Mouse (Mus musculus): ENCODE results near the gene Ptbp3.
"Not testable (repeated sequence)": the region's sequence is repeated elsewhere in the genome, so short reads cannot be mapped to it uniquely, and the experiment has no call there.

Ptbp3 gene

DNA sequence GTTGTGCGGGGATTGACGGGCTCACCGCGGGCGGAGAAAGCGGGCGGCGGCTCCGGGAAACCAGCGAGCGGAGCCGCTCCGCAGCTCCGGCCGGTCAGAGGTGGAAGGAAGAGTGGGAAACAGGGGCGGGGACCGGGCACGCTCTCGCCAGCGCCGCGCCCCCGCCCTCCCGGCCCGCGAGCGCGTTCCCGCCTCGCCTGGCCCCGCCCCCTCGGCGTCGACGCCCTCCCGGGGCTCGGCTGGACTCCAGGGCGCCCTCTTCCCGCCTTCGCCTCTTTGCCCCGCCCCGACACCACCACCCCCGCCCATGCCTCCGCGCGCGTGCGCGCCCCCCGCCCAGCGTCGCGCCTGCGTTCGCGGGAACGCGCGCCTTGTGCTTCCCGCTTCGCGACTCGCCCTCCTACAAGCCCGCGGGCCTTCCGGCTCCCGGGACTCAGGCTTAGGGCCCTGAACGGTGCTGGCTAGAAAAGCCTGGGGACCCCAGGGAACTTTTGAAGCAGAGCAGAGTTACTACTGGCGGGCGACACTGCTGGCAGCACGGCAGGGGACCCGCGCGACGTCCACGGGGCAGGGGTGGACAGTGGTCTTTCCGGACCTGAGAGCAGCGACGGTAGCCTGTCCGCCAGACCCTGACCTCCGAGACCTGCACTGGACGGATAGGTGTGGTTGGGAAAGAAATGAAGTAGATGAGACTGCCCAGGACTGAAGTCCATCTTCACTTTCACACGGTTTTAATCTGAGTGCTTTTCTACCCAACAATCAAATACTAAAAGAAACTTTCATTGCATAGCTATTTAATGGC lies at the start of gene Ptbp3:
TSS of gene Ptbp3 (minus strand) at position 190 of the 802 bp plus-strand sequence.
- DNase-seq (ENCODE audit: low read depth, low spot score): peak; percentile 89

DNA sequence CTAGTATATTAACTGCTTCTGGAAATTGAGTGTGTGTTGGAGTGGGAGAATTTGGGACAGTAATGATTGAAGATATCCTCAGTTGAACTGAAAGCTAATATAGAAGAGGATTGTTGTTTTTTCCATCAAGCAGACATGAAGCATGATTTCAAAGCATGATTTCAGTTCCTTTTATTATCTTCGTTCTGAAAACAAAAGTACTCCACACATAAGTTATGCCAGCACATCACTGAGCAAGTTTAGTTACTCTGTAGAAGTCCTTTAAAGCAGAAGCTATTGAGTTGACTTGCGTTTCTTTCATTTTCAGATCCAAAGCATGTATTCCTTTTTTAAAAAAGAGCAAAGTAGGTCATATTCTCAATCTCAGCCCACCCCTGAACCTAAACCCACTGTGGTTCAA lies 47.4 kb upstream of the Ptbp3 start:
- DNase-seq (ENCODE audit: low read depth, low spot score): no peak

DNA sequence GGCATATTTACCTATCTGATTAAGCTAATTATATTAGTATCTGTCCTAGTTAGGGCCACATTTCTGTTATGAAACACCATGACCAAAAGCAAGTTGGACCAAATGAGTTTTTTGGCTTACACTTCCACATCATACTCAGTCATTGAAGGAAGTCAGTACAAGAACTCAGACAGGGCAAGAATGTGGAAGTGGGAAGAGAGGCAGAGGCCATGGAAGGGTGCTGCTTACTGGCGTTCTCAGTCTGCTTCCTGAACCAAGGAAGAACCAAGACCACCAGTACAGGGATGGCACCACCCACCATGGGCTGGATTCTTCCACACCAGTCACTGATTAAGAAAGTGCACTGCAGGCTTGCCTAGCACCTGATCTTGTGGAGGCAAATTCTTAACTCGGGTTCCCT lies 45.5 kb upstream of the Ptbp3 start:
- DNase-seq (ENCODE audit: low read depth, low spot score): no peak

DNA sequence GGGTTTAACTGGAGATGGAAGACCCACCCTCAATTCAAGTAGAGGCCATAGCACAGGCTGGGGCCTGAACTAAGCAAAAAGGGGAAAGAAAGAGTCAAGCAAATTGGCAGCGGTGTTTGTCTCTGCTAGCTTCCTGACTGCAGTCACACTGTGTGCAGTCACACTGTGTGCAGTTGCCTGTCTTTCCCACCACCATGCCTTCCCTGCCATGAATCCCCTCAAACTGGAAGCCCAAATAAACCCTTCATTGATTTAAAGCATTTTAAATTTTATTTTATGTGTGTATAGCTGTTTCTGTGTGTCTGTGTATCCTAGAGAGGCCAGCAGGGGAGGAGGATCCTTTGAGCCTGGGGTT lies 38.7 kb upstream of the Ptbp3 start:
- DNase-seq (ENCODE audit: low read depth, low spot score): no peak

DNA sequence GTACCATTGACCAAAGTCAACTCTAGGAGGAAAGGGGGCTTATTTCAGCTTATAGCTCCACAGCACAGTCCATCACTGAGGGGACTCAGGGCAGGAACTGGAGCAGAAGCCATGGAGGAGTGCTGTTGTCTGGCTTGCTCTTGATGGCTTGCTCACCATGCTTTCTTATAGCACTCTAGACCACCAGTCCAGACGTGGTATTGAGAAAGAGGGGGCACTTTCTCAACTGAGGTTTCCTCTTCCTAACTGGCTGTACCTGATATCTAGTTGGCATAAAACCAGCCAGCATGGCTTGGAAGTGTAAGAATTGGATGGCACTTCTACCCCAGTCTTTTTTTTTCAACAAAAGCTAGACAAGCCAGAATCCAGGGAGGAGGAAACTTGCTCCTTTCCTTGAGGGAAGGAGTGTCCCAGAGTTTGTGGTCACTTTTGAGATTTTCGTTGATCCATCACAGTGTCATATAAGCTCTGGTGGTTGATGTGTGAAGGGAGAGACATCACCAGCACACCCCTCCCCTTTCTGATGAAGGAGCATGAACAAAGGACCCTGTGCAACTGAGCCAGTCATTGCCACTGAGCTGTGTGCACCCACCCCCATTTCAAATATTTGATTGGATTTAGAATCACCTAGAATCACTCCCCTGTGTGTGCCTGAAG lies 38.2 kb upstream of the Ptbp3 start:
- DNase-seq (ENCODE audit: low read depth, low spot score): no peak

DNA sequence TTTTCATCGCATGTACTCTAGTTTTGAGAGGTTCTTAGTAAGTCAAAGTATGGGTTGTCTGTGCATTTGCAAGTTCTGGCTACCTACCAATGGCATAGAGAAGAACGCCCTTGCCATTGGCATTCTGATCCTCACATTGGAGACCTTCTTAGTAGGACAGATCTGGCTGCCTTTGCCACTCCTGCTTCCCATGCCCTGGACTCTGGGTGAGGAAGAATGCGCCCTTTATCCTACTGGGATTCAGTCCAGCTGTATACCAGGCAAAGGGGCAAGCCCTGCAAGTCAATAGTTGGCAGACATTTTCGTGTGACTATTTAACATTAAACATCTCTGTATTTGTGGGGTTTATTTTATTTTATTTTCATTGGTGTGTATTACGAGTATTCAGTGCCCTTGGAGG lies 35.9 kb upstream of the Ptbp3 start:
- DNase-seq (ENCODE audit: low read depth, low spot score): no peak

DNA sequence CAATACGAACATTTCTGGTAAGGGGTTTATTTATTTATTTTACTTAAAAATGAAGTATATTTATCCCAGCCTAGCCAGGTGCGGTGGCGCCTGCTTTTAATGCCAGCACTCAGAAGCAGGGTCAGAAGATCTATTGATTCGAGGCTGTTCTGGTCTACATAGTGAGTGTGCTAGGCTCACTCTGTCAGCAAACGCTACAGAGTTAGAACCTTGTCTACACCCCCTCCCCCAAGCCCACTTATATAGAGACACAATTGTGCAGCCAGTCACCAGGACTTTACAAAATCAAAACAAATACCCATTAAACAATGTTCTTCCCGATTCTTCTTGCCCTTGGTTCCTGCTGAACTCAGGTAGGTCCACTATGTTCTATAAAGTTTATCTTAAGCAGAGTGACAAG lies 33.0 kb upstream of the Ptbp3 start:
- DNase-seq (ENCODE audit: low read depth, low spot score): no peak

DNA sequence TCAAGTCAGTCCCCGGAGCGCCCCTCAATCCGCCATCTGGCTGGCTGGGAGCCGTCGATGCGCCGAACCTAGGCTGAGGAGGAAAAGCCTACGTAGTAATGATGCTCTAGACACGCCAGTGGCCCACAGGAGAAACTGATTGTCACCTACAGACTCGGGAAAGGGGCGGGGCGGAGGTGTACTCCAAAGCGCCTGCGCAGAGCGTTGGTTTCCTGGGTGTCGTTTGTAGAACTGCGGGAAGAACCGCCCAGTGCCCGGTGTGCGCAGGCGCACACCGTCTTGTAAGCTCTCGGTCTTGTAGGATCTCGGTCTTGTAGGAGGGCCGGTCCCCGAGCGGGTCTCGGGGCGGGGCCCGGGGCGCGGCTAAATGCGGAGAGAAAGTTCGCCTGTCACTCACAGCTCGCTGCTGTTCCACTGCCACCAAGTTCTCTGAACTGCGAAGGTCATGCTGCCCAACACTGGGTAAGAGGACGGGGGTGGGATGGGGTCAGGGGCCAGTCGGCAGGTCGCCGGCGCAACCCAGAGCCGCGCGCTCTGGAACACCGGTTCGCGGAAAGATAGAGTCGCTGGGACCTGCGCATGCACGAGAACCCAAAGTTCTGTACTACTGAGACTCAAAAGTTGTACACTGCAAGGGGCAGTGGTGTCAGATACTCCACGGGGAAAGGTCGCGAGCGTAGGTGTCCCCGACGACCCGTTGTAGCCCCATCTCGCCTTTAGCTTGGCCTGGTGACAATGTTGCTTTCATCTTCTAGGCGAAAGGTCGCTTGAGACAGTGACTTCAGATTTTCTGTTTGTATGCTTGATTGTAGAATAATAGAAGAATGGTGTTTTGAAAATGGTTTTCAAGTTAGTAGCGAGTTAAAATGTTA lies 32.4 kb upstream of the Ptbp3 start, which contains the start of gene Hsdl2:
TSS of gene Hsdl2 (plus strand) at position 250 of the 872 bp plus-strand sequence.
- peak; percentile 98 for DNase-seq (ENCODE audit: low read depth, low spot score)

DNA sequence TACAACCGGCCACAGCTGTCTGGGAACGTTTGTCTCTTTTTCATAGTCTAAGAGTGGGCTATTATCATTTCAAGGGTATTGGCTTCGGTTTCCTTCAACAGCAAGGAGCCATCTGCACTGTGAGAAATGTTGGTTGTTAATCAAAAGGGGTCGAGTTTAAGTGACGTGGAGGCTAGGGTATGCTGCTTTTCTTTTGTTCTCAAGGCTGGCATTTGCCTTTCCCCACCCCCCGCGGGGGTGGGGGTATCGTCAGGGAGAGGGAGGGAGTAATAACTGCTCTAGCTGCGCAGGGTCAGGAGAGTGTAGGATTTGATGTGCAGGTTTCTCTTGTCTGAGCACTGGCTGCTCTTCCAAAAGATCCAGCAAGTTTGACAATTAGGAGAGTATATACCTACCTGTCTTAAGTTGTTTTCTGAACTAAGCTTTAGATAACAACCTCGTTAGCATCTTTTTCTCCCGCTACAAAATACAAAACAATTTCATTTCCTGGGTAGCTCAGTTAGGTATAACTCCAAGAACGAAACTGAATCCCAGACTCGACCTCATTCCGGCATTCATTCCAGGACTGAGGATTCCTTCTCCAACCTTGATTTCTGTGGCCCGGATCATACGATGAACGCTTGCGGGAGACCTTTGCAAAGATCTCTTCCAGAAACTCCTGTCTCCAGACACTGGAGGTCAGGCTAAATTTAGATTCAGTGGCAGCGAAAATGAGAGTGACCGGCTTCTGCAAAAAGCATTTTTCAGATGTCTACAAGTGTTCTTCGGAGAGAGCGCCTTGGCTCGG lies 31.5 kb upstream of the Ptbp3 start:
- DNase-seq (ENCODE audit: low read depth, low spot score): no peak

DNA sequence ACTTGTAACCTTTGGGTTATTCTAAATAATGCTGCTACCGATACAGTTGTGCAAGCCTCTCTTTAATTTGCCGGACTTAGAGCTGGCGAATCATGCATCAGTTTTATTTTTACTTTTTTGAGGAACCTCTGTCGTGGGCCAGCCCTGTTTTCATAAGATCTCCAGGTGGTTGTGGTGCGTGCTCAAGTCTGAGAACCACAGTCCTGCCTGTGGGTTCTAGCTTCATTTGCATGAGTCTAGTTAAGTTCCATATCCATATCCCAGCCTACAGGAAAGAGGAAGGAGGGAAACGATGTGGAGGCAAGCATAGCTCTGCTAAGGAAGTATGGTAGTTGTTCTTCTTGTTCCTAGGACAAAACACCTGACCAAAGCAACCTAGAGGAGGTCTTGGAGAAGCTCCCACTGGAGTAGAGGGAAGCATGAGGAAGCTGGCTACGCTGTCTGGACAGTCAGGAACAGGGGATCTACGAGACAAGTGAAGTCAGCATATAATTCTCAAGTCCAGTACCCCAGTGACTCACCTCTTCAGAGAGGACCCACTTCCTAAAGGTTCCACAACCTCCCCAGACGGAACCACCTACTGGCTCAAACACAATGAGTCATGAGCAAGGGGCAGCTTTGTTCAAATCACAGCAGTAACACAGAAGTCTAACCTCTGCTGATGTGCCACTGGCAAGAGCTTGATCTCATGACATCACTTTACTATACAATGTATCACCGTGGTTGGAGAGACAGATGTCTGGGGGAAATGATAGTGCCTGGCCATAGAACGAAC lies 26.2 kb upstream of the Ptbp3 start:
- DNase-seq (ENCODE audit: low read depth, low spot score): no peak

DNA sequence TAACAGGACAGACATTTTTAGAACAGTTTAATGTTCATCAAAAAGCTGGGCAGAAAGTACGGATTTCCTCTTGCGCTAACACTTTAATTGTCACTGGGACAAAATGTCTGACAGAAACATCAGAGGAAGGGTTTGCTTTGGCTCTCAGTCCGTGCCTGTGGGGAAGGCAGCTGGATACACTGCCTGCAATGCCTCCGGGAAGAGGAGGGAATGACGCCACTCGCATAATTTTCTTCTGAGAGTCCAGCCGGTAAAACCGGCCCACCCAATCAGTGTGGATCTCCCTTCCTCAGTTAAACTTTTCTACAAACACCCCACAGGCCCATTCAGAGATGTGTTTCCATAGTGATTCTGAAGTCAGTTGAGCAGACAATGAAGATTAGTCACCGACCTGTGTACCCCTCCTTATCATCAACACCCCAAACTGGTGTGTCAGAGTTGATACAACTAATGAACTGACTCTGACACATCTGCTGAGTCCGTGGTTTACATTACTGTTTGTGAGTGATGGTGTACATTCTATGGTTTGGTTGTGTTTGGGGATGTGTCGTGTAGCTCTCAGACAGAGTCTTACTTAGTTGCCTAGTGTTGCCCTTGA lies 23.5 kb upstream of the Ptbp3 start:
- no peak for DNase-seq (ENCODE audit: low read depth, low spot score)

DNA sequence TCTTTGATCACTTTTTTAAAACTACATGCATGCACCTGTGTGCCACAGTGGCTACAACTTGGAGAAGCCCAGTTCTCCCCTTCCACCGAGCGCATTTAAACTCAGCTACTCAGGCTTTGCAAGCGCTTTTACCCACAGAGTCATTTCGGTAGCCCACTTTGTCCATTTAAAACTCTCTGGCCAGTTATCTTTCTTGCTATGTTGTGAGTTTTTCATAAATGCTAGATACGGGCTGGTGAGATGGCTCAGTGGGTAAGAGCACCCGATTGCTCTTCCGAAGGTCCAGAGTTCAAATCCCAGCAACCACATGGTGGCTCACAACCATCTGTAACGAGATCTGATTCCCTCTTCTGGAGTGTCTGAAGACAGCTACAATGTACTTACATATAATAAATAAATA lies 21.4 kb upstream of the Ptbp3 start:
- not testable (repeated sequence) for DNase-seq (ENCODE audit: low read depth, low spot score)

DNA sequence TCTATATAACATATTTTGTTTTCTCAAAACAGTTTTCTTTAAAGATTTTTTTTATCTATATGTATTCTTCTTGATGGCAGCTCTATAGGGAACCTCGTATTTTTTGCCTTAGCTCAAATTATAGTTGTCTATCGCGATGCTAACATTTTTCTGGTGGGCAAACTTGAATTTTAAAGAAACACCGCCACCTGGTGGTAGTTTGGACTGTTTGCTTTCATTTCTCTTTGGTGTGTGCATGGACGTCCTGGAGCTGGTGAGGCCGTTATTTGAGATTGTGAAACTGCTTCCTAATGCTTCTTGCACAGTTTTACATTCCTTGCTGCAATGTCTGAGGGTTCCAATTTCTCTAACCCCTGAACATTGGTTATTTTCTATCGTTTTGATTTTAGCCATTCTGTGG lies 20.4 kb upstream of the Ptbp3 start:
- DNase-seq (ENCODE audit: low read depth, low spot score): peak; percentile 51

DNA sequence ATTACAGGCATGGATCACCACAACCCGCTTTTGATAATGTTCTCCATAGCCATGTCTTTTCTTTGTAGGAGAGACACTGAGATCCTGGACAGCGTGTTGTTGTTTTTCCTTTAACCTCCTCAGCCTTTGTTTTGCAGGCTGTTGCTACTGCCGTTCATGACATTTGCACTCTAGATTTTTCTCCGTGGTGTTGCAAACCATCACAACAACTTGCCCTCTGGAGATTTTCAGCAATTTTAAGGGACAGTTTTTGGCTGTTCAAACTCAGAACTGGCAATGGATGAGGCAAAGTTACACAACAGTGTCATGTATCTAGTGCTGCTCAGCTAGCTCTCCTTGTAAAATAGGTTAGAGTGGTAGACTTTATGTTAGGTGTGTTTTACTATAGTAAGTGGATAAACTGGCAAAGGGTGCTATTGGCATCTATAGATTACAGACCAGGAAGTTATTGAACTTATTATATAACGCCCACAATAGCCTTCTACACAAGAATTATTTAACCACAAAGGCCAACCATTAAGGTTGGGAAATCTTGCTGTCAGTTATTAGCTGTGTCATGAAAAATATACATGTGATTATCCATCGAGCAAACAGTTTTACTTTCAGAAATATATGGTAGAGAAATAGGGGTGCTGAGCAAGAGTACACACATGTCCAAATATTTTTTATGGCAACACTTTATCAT lies 18.6 kb upstream of the Ptbp3 start:
- no peak for DNase-seq (ENCODE audit: low read depth, low spot score)

DNA sequence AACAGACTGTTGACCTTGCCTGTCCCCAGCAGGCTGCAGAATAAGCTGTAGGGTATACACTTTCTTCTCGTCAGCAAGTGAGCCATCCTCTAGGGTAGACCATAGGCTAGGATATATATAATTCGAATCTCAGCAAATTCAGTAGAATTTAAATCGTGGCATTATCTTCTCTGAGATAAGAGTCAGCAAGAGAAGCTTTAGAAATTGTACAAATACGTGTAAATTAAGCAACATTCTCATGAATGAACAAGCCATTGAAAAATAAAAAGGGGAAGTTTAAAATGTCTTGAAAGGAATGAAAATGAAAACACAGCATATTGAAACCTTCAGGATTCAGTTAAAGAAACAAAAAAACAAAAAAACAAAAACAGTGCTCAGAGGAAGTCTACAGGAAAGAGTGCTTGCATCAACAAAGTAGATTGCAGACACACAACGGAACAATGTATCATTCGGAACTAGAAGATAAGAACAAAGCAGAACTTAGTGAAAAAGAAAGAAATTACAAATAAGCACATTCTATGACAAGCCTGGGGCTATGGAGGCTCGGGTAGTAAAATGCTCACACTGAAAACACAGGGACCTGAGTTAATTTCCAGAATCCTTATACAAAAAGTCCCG lies 16.5 kb upstream of the Ptbp3 start:
- no peak for DNase-seq (ENCODE audit: low read depth, low spot score)

DNA sequence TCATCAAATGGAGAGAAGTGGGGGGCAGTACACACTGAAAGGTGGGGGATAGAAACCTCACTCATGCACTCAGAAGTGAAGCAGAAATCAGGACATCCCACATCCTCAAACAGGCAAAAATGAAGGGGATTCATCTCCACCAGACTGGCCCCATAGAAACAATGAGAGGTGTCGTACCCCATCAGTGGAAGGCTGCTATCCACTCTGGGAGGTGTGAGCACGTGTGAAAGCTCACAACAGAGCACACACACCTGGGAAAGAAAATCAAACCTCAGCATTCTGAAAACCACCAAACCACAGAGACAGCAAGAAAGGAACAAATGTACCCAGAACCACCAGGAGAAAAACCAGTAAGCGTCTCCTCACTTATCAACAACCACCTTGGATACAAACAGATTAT lies 15.0 kb upstream of the Ptbp3 start:
- no peak for DNase-seq (ENCODE audit: low read depth, low spot score)

DNA sequence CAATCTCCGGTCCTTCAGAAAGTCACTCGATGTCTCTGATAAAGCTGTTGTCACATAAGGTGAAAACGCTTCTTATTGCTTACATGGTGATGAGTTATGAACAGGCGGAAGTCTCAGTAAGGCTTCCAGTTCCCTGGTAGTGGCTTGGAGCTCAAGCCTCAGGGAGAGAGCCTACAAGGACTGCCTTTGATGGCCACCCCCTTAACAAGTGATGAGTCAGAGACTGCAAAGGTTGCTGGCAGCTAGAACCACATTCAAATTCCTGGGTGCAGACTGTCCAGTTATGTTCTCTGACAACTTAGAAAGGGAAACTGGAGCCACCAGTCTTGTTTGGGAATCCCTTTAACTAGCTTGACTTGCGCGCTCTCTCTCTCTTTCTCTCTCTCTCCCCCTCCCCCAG lies 11.0 kb upstream of the Ptbp3 start:
- no peak for DNase-seq (ENCODE audit: low read depth, low spot score)

DNA sequence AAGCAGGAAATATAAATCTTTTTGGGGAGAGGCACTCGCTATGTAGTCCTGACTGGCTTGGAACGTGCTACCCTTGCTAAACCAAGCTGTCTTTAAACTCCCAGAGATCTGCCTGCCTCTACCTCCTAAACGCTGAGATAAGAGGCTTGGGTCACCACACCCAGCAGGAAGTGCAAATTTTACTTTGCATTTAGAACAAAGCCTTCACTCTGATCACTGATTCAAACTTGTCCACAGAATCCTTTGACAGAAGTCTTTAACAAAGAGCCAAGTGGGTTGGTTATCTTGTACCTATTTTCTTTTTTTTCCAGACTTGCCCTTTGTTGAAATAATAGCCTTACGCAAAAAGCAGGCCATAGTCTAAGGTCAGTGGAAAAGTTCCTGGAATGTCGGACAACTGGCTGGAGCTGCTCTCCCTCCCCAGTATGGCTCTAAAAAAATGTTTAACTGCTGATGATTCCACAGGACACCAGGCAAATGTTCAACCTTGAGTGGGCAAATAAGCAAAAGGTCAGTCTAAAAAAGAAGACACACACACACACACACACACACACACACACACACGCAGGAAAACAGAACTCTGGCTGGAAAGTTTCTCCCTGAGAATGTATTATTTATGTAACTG lies 9.0 kb upstream of the Ptbp3 start:
- DNase-seq (ENCODE audit: low read depth, low spot score): no peak

DNA sequence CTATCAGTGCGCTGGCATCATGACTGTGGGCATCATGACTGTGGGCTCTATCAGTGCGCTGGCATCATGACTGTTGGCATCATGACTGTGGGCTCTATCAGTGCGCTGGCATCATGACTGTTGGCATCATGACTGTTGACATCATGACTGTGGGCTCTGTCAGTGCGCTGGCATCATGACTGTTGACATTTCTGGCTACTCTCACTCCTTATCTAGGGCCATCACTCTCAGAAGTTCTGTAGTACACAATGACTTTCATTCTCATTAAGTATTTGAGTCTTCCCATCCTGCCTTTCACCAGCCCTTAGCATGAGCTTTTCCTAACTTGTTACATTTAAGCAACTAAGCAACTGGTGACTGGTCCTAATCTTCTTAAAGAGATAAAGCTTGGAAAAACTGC lies 8.2 kb upstream of the Ptbp3 start:
- DNase-seq (ENCODE audit: low read depth, low spot score): not testable (repeated sequence)

Data from retina, adult 2 months (tissue).